11 mouse cellular contexts compared by ENCODE assay signal in the genomic region with DNA sequence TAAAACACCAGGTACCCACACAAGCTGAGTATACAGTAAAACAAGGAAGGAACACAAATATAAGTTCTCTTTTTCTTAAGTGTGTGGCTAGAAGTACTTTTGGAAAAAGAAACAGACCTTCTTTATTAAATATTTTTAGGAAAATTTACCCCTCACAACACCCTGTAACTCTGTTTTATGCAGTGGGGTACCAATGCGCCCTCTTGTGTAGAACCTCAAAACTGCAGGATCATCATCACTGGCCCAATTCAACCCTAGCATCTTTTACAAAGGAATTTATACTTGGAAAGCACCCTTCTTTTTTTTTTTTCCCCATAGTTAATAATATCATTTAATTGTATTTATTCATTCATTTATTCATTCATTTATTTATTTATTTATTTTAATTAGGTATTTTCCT.
A peak's percentile ranks its signal among the peaks of the same experiment; 100 is the strongest.
DNase-seq lines count a peak whose midpoint lies in the region; ATAC-seq and TF ChIP-seq lines count a peak whose summit lies in the region.
"Had no signal": no experiment of that assay in that cellular context is flagged by ENCODE, and none has a peak within 500 bp of the region (broad histone marks: within the 10 kb centered on the region; RNA-seq: fewer than 3 reads in every experiment).

No protein-coding gene starts in this region.

- no peaks in the 10 kb centered on the region for H3K36me3 ChIP-seq in kidney, adult 2 months (ENCODE audit: control insufficient read depth, insufficient read depth, low read length)
- H3K36me3 ChIP-seq: intestine, embryonic 15.5 days had no signal

- TF ChIP-seq POLR2A in kidney, adult 2 months (IDR thresholded peaks at IDR 0.05; ENCODE audit: low read depth, low read length) = no peak

- ATAC-seq in granulocyte monocyte progenitor cell, adult 5-6 weeks (replicated peaks; ENCODE audit: poor library complexity, severe bottlenecking) = no peak
- ATAC-seq: intestine, embryonic 15.5 days had no signal

- 0% methylated on average over 1 of the region's 1 CpGs for WGBS in kidney, adult 2 months

- intact Hi-C loops in heart, postnatal 10 days (cut with DNase I) = no loop called here

- no peaks in the 10 kb centered on the region for H3K4me1 ChIP-seq in kidney, adult 2 months (ENCODE audit: control insufficient read depth, insufficient read depth, low read length)
- H3K4me1 ChIP-seq: intestine, embryonic 15.5 days; megakaryocyte, embryonic 14.5 days had no signal

- H3K27me3 ChIP-seq in kidney, adult 2 months (replicated peaks; ENCODE audit: control insufficient read depth, insufficient read depth, low read length) = no peaks in the 10 kb centered on the region; the same call in 1 of the 2 replicates
- H3K27me3 ChIP-seq: intestine, embryonic 15.5 days; megakaryocyte, embryonic 14.5 days had no signal

- peak; percentile 24; the same call in 1 of the 2 replicates for TF ChIP-seq CTCF in kidney, adult 2 months (conservative IDR thresholded peaks at IDR 0.05; ENCODE audit: insufficient read depth, insufficient read length, low read depth, low read length)

- no peak overlapping the region for H3K27ac ChIP-seq in kidney, adult 2 months (ENCODE audit: insufficient read depth, low read depth, low read length)
- H3K27ac ChIP-seq: intestine, embryonic 15.5 days had no signal

- DNase-seq in kidney, adult 2 months = no peak
- DNase-seq in kidney, adult 11 months = no peak
- DNase-seq in urinary bladder, postnatal 14 days (ENCODE audit: low spot score) = peak; percentile 20
- no peak for DNase-seq in urinary bladder, postnatal 36 days (ENCODE audit: low spot score in 2 of 2)
- DNase-seq in embryo, embryonic 9.5 days (ENCODE audit: extremely low spot score) = peak; percentile 36
- DNase-seq in testis, postnatal 10 days (ENCODE audit: low spot score) = no peak
- no peak for DNase-seq in heart, postnatal 10 days
- DNase-seq: spleen, adult 18-20 months had no signal

- H3K4me3 ChIP-seq in kidney, adult 2 months (ENCODE audit: insufficient read depth, low read depth, low read length) = no peak overlapping the region
- H3K4me3 ChIP-seq: intestine, embryonic 15.5 days; megakaryocyte, embryonic 14.5 days had no signal

Comparison
In these comparisons a context has a peak if more than half of its experiments do, and no peak if none do; other contexts are left out.
1. DNase-seq: peak in urinary bladder, postnatal 14 days (single experiment) and embryo, embryonic 9.5 days (single experiment); none in kidney, adult 2 months (single experiment), kidney, adult 11 months (single experiment), urinary bladder, postnatal 36 days (0 of 2), testis, postnatal 10 days (single experiment) and heart, postnatal 10 days (0 of 2).